Mouse (Mus musculus): Measurements from ENCODE around the gene Rtn4rl1.

DNA sequence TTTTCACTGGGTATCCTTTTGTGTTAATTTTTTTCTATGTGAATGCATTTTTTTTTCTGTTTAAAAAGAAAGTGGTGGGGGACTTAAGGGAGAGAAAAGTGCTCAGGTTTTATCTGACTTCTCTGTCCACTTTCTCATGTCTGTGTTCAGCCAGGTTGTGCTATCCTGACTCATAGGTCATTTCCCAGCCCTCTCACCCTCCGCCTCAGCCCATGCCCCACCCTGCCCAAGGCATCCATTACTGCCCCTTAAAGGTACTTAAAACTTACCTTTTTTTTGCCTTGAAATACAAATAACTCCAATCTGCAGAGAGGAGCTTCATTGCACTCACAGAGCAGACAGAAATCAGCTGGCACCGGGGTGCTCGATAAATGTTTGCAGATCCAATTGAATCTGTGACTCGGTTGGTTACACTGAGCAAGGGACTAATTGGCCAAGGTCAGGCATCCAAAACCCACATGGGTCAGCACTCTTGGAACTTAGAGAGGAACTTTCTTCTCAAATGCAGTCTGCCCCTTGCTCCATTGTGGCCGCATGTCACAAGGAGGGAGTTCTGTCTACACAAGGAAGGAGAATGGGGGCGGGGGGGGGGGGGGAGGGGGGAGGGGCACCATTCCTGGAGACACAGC is 27.0 kb downstream of the Rtn4rl1 start:
- TF ChIP-seq CTCF (IDR thresholded peaks at IDR 0.05; ENCODE audit: low read depth) (no peak), EP300 (IDR thresholded peaks at IDR 0.05; ENCODE audit: low read depth) (no peak)

All from liver, postnatal 0 days (tissue).